Mouse (Mus musculus) embryonic facial prominence, embryonic 11.5 days (tissue): ENCODE data around the gene Rnasel. TPM values are rescaled to one million over a fixed set of nuclear protein-coding genes. Genes with fewer than 3 reads are reported as not detected.
"Not testable (repeated sequence)": the region's sequence is repeated elsewhere in the genome, so short reads cannot be mapped to it uniquely, and the experiment has no call there.

Experiments
- ATAC-seq: fragments of 200-750 bp; cut with Nextera tagmentation; replicated peaks from 2 replicates; pipeline ENCODE4 v1.8.0; 2017; ENCODE audit warnings: low read depth; ENCODE audit not compliant: insufficient number of reproducible peaks, low FRiP score, low TSS enrichment
- DNase-seq: peaks from one replicate; pipeline ENCODE4 v3.0.0-alpha.2; 2015; ENCODE audit warnings: low spot score
- H3K27ac ChIP-seq: fragments of 300-500 bp; sonication (generic); replicated peaks from 2 replicates; pipeline ENCODE4 v1.5.1; 2014; ENCODE audit warnings: mild to moderate bottlenecking, low read depth, low read length, control low read depth
- H3K27me3 ChIP-seq: fragments of 300-500 bp; sonication (generic); 2 replicates; pipeline ENCODE4 v1.6.1; 2014; ENCODE audit warnings: mild to moderate bottlenecking, low read length, moderate library complexity, mixed read lengths; ENCODE audit not compliant: control insufficient read depth, insufficient read depth
- H3K36me3 ChIP-seq: fragments of 300-500 bp; sonication (generic); replicated peaks from 2 replicates; pipeline ENCODE4 v1.6.1; 2014; ENCODE audit warnings: low read depth, mild to moderate bottlenecking, low read length, moderate library complexity, mixed read lengths; ENCODE audit not compliant: control insufficient read depth, insufficient read depth
- H3K4me1 ChIP-seq: fragments of 300-500 bp; sonication (generic); 2 replicates; pipeline ENCODE4 v1.6.1; 2014; ENCODE audit warnings: low read length, mixed read lengths; ENCODE audit not compliant: control insufficient read depth, insufficient read depth
- H3K4me2 ChIP-seq: fragments of 300-500 bp; sonication (generic); 2 replicates; pipeline ENCODE4 v1.6.1; 2014; ENCODE audit warnings: low read depth, mild to moderate bottlenecking, control low read depth, low read length, moderate library complexity
- H3K4me3 ChIP-seq: fragments of 300-500 bp; sonication (generic); 2 replicates; pipeline ENCODE4 v1.5.1; 2014; ENCODE audit warnings: low read depth, low read length, control low read depth
- H3K9ac ChIP-seq: fragments of 300-500 bp; sonication (generic); replicated peaks from 2 replicates; pipeline ENCODE4 v1.6.1; 2014; ENCODE audit warnings: mild to moderate bottlenecking, control low read depth, low read length
- H3K9me3 ChIP-seq: fragments of 300-500 bp; sonication (generic); replicated peaks from 2 replicates; pipeline ENCODE4 v1.6.1; 2016; ENCODE audit warnings: mild to moderate bottlenecking, low read length, inconsistent platforms, mixed read lengths; ENCODE audit not compliant: control insufficient read depth
- WGBS: fragments of 180-500 bp; shearing (Covaris S2); extraction: QIAGEN DNeasy Blood & Tissue Kit; methylation state at CpG from one replicate; pipeline ENCODE4 v1.1.7; 2014; 5-methylcytosine and 5-hydroxymethylcytosine counted together
- polyA plus RNA-seq: library from polyadenylated mRNA; unstranded; fragments of >200 nt; fragmentation: Nextera tagmentation; extraction: Ambion mirVana; gene quantifications from 2 replicates; pipeline ENCODE4 v1.2.1, GENCODE M21; 2014

Gene Rnasel
- polyA plus RNA-seq, 1 experiment from 2014 or later: 15.0 TPM

DNA sequence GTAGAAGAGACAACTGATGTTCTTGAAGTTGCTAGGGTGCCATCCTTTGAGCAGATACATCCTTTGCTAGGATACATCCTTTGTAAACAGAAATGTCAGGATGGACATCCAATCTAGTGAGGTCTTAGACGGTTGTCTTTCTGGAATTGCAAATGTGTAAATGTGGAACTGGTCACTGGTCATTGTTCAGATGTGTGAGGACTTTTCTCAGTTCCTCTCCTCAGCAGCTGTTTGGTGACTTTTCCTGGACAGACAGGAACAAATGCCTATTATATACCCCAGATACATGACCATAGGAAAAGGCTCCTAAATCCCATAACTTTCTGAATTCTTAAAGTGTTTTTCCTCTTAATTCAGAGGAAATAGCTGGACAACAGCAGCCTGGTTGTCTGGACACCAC is 18.1 kb downstream of the Rnasel start:
- ATAC-seq (no peak), DNase-seq (no peak)
- H3K36me3 ChIP-seq: no peaks in the 10 kb centered on the region
- H3K9me3 ChIP-seq: no peaks in the 10 kb centered on the region
- H3K27me3 ChIP-seq: no peaks in the 10 kb centered on the region
- H3K4me1 ChIP-seq: no peaks in the 10 kb centered on the region
- H3K27ac ChIP-seq: no peak overlapping the region
- 89% methylated on average over 1 of the region's 1 CpGs for WGBS
- no peak overlapping the region for H3K4me3 ChIP-seq
- H3K4me2 ChIP-seq: no peak overlapping the region
- no peak overlapping the region for H3K9ac ChIP-seq

DNA sequence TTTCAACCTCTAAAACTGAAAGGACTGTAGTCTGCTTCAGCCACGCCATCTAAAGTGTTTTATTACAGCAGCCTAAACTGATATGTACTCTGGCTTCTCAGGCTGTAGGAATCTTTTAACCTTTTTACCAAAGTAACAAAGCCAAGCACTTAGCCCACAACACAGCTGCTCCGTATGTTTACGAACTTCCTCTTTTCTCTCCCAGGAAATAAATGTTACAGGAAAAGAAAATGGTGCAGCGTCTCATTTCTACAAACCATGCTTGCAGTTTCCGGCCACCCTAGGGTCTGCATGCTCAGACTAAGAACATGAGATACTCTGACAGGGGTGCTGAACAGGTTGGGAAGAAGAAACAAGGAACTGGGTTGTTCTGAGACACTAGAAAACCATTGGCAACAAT is 19.2 kb downstream of the Rnasel start:
- Histone ChIP-seq H3K4me3 (no peak overlapping the region), H3K4me2 (no peak overlapping the region), H3K27ac (no peak overlapping the region), H3K27me3 (no peaks in the 10 kb centered on the region), H3K9me3 (no peaks in the 10 kb centered on the region), H3K9ac (no peak overlapping the region), H3K36me3 (no peaks in the 10 kb centered on the region), H3K4me1 (no peaks in the 10 kb centered on the region)
- 92% methylated on average over 5 of the region's 5 CpGs for WGBS
- no peak for DNase-seq
- no peak for ATAC-seq

DNA sequence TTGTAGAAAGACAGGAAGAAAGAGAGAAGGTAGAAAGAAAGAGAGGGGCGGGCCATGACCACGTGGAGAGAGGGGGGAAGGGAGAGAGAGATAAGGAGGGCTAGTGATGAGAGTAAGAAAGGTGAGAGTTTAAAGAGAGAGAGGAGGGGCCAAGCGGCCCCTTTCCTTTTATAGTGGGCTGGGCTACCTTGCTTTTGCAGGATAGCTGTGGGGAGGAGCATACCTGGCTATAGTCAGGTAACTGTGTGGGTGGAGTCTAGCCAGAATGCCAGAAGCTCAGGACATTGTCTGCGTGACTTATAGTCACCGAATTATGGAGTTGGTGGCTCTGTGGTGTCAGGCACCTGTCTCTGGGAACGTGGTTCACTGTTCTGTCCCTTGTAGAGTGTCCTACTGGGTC is 20.3 kb downstream of the Rnasel start:
- not testable (repeated sequence) for H3K4me1 ChIP-seq, DNase-seq, H3K9ac ChIP-seq, H3K4me3 ChIP-seq, H3K9me3 ChIP-seq, H3K27ac ChIP-seq, ATAC-seq, H3K36me3 ChIP-seq, H3K27me3 ChIP-seq, H3K4me2 ChIP-seq
- WGBS: 59% methylated on average over 6 of the region's 6 CpGs

DNA sequence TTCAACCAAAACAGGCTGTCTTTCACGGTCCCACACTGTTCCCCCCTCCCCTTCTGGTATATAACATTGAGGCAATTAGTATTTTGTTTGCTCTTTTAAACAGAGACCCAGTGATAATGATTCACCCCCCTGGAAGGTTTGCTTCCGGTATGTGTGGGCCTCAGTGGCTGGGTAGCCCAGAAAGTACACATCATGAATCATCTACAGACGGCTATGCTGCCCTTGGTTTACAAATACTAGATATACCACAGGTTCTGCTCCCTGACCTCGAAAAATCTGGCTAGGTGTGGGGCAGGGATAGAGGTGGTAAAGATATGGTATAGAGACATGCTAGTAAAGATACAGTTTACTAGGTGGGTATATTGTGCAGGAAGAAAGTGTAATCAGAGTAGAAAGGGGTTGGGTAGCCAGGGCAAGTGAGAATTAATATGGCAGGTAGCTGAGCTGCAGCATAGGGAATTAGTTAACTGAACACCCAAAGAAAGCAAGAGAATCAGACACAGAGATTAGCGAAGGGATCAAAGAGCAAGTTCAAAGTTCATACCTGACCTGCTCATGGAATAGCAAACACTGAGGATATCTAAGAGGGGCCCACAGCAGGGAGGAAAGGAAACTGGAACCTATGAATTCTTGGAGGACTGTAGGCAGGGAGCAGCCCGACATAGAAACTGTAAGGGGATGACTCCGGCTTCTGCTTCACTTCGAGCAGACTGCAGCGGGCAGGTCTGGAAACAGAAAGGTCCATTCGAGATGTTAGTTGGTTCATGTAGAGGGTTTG is 21.0 kb downstream of the Rnasel start:
- no peaks in the 10 kb centered on the region for H3K36me3 ChIP-seq
- ATAC-seq: no peak
- no peak overlapping the region for H3K27ac ChIP-seq
- 82% methylated on average over 10 of the region's 10 CpGs for WGBS
- H3K4me2 ChIP-seq: no peak overlapping the region
- no peak for DNase-seq
- H3K4me1 ChIP-seq: no peaks in the 10 kb centered on the region
- no peaks in the 10 kb centered on the region for H3K9me3 ChIP-seq
- H3K9ac ChIP-seq: no peak overlapping the region
- no peak overlapping the region for H3K4me3 ChIP-seq
- H3K27me3 ChIP-seq: no peaks in the 10 kb centered on the region

DNA sequence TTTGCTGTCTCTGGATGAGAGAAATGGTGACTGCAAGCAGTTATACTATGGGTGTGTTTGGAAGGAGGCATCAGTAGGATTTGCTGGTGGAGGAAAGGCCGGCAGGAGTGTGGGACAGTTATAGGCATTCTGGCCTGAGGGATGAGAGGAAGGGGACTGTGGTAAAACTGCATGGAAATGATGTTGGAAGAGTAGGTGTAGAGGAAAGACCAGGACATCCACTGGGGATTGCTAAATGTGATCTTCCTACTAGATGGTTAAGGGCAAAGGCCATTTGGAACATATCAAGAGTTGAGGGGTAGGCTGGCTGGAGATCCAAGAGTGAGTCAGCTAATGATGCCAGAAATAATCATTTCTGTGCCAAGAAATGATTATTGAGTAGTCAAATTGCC is 21.5 kb downstream of the Rnasel start:
- H3K27me3 ChIP-seq: no peaks in the 10 kb centered on the region
- H3K4me1 ChIP-seq: no peaks in the 10 kb centered on the region
- no peak overlapping the region for H3K9ac ChIP-seq
- no peak for DNase-seq
- no peak overlapping the region for H3K27ac ChIP-seq
- no peaks in the 10 kb centered on the region for H3K36me3 ChIP-seq
- no peak overlapping the region for H3K4me3 ChIP-seq
- H3K4me2 ChIP-seq: no peak overlapping the region
- ATAC-seq: no peak
- WGBS: 82% methylated on average over 1 of the region's 1 CpGs
- H3K9me3 ChIP-seq: no peaks in the 10 kb centered on the region

DNA sequence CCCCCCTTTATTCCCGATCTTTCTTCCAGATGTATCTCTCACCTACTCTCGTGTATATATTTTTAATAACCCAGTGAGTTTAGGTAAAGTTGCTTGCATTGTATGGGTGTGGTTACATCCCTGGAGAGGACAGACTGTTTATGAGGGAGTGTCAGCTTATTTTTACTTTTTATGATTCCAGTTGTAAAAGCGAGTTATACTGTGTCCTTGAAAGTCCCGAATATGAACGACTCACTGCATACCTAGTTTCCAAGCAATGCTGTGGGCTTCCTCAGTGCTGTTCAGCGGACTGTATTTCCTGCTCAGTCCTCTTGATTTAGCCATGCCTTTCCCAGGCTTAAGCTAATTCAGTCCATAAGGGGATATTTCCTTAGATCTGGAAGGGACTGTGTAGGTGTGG is 25.9 kb downstream of the Rnasel start:
- no peaks in the 10 kb centered on the region for H3K9me3 ChIP-seq
- H3K27me3 ChIP-seq: no peaks in the 10 kb centered on the region
- H3K27ac ChIP-seq: no peak overlapping the region
- WGBS: 77% methylated on average over 6 of the region's 6 CpGs
- H3K4me2 ChIP-seq: no peak overlapping the region
- DNase-seq (peak; percentile 30), ATAC-seq (no peak)
- no peak overlapping the region for H3K9ac ChIP-seq
- no peaks in the 10 kb centered on the region for H3K4me1 ChIP-seq
- H3K4me3 ChIP-seq: no peak overlapping the region
- no peaks in the 10 kb centered on the region for H3K36me3 ChIP-seq

DNA sequence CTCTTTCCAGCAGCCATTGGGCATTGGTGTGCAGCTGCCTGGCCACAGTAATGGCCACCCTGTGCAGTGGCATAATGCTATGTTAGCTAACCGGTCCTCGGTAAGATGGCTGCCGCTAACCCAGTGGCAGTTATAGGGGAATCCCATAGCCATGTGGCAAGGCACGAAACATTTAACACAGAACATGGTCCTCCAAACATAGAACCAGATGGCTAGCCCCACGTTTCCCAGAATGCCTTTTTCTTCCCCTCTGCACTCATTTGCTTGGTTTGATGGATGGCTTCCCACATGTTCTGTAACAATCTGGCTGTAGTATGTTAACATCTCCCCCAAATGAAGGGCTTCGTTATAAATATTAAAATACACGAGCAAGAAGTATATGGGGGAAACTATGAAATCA is 27.0 kb downstream of the Rnasel start:
- DNase-seq (no peak), ATAC-seq (no peak)
- Histone ChIP-seq H3K9ac (no peak overlapping the region), H3K27ac (no peak overlapping the region), H3K9me3 (no peaks in the 10 kb centered on the region), H3K36me3 (no peaks in the 10 kb centered on the region), H3K4me1 (no peaks in the 10 kb centered on the region), H3K27me3 (no peaks in the 10 kb centered on the region), H3K4me3 (no peak overlapping the region), H3K4me2 (no peak overlapping the region)
- WGBS: 90% methylated on average over 7 of the region's 7 CpGs

DNA sequence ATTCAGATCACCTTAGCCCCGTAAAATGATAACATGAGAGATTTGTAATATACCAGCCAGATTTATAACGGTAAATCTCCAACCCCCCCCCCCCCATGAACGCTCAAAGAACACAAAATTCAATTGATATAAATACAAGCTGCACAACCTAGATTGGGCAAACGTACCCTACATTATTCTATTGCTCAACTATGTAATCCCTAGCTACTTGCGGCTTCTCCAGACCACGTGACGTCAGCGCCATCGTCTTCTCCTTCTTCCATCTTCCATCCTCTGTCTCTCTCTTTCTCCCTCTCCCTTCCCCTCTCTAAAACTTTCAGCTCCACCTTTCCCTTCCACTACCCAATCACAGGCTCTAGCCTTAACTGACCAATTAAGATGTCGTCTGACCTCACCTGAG is 29.0 kb downstream of the Rnasel start:
- Histone ChIP-seq H3K4me1 (no peaks in the 10 kb centered on the region), H3K4me2 (no peak overlapping the region), H3K27me3 (no peaks in the 10 kb centered on the region), H3K9me3 (no peaks in the 10 kb centered on the region), H3K9ac (no peak overlapping the region), H3K4me3 (no peak overlapping the region), H3K27ac (no peak overlapping the region), H3K36me3 (no peaks in the 10 kb centered on the region)
- ATAC-seq (no peak), DNase-seq (no peak)
- WGBS: 90% methylated on average over 10 of the region's 10 CpGs
